Mouse (Mus musculus): ENCODE results near the gene Enpp3. TPM values are rescaled to one million over a fixed set of nuclear protein-coding genes. Genes with fewer than 3 reads are reported as not detected.

Enpp3 gene
- 0.67 TPM for polyA plus RNA-seq (2014; fragmentation: Illumina TruSeq; extraction: RNeasy Lipid Tissue Mini Kit (QIAGEN cat#74804); ENCODE audit: low read depth, low replicate concordance)

DNA sequence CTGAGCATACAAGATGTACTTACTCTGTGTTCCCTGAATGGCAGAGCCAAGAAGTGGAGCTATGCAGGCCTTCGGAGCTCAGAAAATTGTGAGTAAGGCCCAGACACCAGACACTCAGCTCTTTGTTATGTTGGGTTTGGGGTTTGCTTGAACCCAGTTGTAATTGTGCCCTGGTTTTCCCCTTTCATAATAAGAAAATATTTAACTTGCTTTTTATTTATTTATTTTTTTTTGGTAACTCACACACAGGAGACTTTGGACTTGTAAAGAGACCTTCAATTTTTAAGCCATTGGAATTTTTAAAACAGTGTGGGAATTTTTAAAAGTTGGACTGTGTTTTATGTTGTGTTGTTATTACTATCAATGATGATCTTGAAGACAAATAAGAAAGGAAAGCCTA is at the start of gene Enpp3:
Enpp3 (minus strand) TSS at position 148 of the 400 bp plus-strand sequence.

DNA sequence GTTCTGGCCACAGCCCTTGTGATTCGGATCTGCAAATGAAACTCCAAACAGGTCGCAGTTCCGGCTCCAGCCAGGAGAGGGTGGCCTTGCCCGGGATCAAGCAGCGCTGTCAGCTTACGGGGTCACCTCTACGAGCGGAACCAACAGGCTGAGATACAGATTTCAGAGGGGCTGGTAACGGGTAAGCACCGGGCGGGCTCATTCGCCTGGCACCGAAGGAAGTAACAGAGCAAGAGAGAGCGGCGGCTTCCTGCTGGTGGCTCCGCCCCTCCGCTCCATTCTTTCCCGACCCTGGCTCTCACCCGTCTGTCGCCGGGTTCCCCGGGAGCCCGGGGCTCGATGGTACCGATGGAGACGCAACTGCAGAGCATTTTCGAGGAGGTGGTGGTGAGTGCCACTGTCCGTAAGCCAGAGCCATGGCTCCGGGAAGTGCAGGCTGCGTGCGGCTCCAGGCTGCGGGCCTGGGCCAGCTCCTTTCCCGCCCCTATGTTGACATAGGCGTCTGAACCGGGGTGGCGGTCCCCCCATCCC is 27.2 kb upstream of the Enpp3 start, which contains the start of gene Med23:
Med23 (plus strand) TSS at position 227 of the 531 bp plus-strand sequence.

Other genes with a start within 250 kb of the Enpp3 start
- 28.0 TPM for gene Ccn2, start 247.4 kb downstream of the Enpp3 start, polyA plus RNA-seq (2014; fragmentation: Illumina TruSeq; extraction: RNeasy Lipid Tissue Mini Kit (QIAGEN cat#74804); ENCODE audit: low read depth, low replicate concordance)
- gene Enpp1, start 130.7 kb downstream of the Enpp3 start, polyA plus RNA-seq (2014; fragmentation: Illumina TruSeq; extraction: RNeasy Lipid Tissue Mini Kit (QIAGEN cat#74804); ENCODE audit: low read depth, low replicate concordance): 1.7 TPM
- gene Med23, start 27.2 kb upstream of the Enpp3 start, polyA plus RNA-seq (2014; fragmentation: Illumina TruSeq; extraction: RNeasy Lipid Tissue Mini Kit (QIAGEN cat#74804); ENCODE audit: low read depth, low replicate concordance): 41.4 TPM
- 0.18 TPM for gene Arg1, start 84.7 kb upstream of the Enpp3 start, polyA plus RNA-seq (2014; fragmentation: Illumina TruSeq; extraction: RNeasy Lipid Tissue Mini Kit (QIAGEN cat#74804); ENCODE audit: low read depth, low replicate concordance)

All from testis, adult 10 weeks (tissue).